In genomic region chr13:20183512-20184238, GRCm38 (mm10) we compare ENCODE assay signal across 8 mouse cellular contexts.
DNase-seq lines count a peak whose midpoint lies in the region; ATAC-seq and TF ChIP-seq lines count a peak whose summit lies in the region.

No protein-coding gene starts in this region.

- H3K9me3 ChIP-seq in embryonic facial prominence, embryonic 12.5 days: no peaks in the 10 kb centered on the region
- no peaks in the 10 kb centered on the region for H3K9me3 ChIP-seq in neural tube, embryonic 14.5 days (ENCODE audit: control insufficient read depth, low read length)

- no peak for TF ChIP-seq POLR2A in heart, adult 2 months (IDR thresholded peaks at IDR 0.05; ENCODE audit: insufficient read depth, low read depth, low read length)

- no peak overlapping the region for H3K4me2 ChIP-seq in embryonic facial prominence, embryonic 12.5 days (replicated peaks)
- no peak overlapping the region for H3K4me2 ChIP-seq in neural tube, embryonic 14.5 days (ENCODE audit: low read depth, low read length)

- WGBS in heart, adult 2 months: 28% methylated on average over 9 of the region's 9 CpGs
- WGBS in embryonic facial prominence, embryonic 12.5 days: 15% methylated on average over 9 of the region's 9 CpGs
- WGBS in neural tube, embryonic 14.5 days: 8% methylated on average over 9 of the region's 9 CpGs

- H3K9ac ChIP-seq in heart, adult 2 months (ENCODE audit: low read depth, low read length): no peak overlapping the region
- no peak overlapping the region for H3K9ac ChIP-seq in embryonic facial prominence, embryonic 12.5 days
- H3K9ac ChIP-seq in neural tube, embryonic 14.5 days (replicated peaks; ENCODE audit: low read depth, low read length): no peak overlapping the region

- peaks cover 7% of the 10 kb centered on the region; the same call in 1 of the 2 replicates for H3K36me3 ChIP-seq in heart, adult 2 months (ENCODE audit: control insufficient read depth, insufficient read depth, low read length)
- H3K36me3 ChIP-seq in embryonic facial prominence, embryonic 12.5 days: no peaks in the 10 kb centered on the region
- H3K36me3 ChIP-seq in neural tube, embryonic 14.5 days (ENCODE audit: control insufficient read depth, insufficient read depth, low read length): no peaks in the 10 kb centered on the region

- no peak for ATAC-seq in embryonic facial prominence, embryonic 12.5 days (ENCODE audit: insufficient number of reproducible peaks, insufficient read depth, low FRiP score, low TSS enrichment)
- peak; percentile 48 for ATAC-seq in inflammation-experienced regulatory T-cells, adult 6 months
- peak; percentile 73; the same call in 1 of the 2 replicates for ATAC-seq in neural tube, embryonic 14.5 days (ENCODE audit: low read depth)

- H3K4me1 ChIP-seq in heart, adult 2 months (ENCODE audit: control insufficient read depth, insufficient read depth, low read length): peaks cover 31% of the 10 kb centered on the region
- peaks cover 22% of the 10 kb centered on the region for H3K4me1 ChIP-seq in embryonic facial prominence, embryonic 12.5 days
- peaks cover 8% of the 10 kb centered on the region; the same call in 1 of the 2 replicates for H3K4me1 ChIP-seq in neural tube, embryonic 14.5 days (ENCODE audit: control insufficient read depth, insufficient read depth, low read length)

- intact Hi-C loops in heart, adult 2 months (cut with DNase I): loop anchor here (2.0 to 5.0 kb wide), 5 partner anchors 36 to 146 kb away; partner anchors contain the start of gene Elmo1

- peak; percentile 51 for TF ChIP-seq CTCF in heart, adult 2 months (IDR thresholded peaks at IDR 0.05)

- DNase-seq in heart, adult 2 months: no peak
- DNase-seq in heart, adult 9 months (ENCODE audit: low spot score in 2 of 2): no peak
- peak; percentile 84 for DNase-seq in Muller cell, postnatal 12 days (ENCODE audit: inconsistent ontology term)
- DNase-seq in lung, adult 18-20 months: peak; percentile 35 to 59
- no peak for DNase-seq in MN1 (ENCODE audit: low spot score)

- TF ChIP-seq EP300 in heart, adult 2 months (IDR thresholded peaks at IDR 0.05; ENCODE audit: insufficient read depth, low read depth, low read length): no peak

- H3K79me2 ChIP-seq in heart, adult 2 months (replicated peaks; ENCODE audit: control insufficient read depth, insufficient read depth, low read length): no peaks in the 10 kb centered on the region

- H3K4me3 ChIP-seq in heart, adult 2 months: no peak overlapping the region
- H3K4me3 ChIP-seq in embryonic facial prominence, embryonic 12.5 days: no peak overlapping the region
- no peak overlapping the region for H3K4me3 ChIP-seq in neural tube, embryonic 14.5 days (ENCODE audit: low read depth, low read length)

- H3K27me3 ChIP-seq in heart, adult 2 months (ENCODE audit: control insufficient read depth, insufficient read depth, low read length): no peaks in the 10 kb centered on the region
- H3K27me3 ChIP-seq in embryonic facial prominence, embryonic 12.5 days: no peaks in the 10 kb centered on the region
- no peaks in the 10 kb centered on the region for H3K27me3 ChIP-seq in neural tube, embryonic 14.5 days (ENCODE audit: control insufficient read depth, insufficient read depth, low read length)

- peak overlapping the region; percentile 61 for H3K27ac ChIP-seq in heart, adult 2 months
- H3K27ac ChIP-seq in embryonic facial prominence, embryonic 12.5 days: 0 out of 2 replicates have a peak overlapping the region, but pooled peaks have one; percentile 46
- no peak overlapping the region for H3K27ac ChIP-seq in neural tube, embryonic 14.5 days (ENCODE audit: low read depth, low read length)

Comparison
In these comparisons a context has a peak if more than half of its experiments do, and no peak if none do; other contexts are left out.
1. DNase-seq: peak in Muller cell, postnatal 12 days (single experiment) and lung, adult 18-20 months (2 of 2); none in heart, adult 2 months (0 of 2), heart, adult 9 months (0 of 2) and MN1 (single experiment).